9 mouse cellular contexts compared by ENCODE assay signal in the genomic region with DNA sequence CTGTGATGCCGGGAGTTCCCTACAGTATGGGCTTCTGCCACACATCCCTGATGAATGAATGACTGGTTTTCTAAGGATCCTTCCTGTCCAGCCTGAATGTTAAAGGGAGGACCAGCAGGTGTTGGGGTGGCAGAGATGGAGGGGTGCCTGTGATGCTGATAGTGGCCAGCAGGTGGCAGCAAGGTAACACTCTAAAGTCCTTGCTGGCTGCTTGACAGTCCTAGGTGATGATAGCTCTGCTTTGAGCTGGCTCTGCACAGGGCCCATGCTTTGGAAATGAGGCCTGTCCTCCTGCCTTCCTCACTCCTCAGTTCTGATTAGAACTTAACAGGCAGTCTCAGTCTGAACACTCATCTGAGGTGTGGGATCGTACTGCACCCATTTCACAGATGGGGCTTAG. TPM values are rescaled to one million over a fixed set of nuclear protein-coding genes. Genes with fewer than 3 reads are reported as not detected.
DNase-seq lines count a peak whose midpoint lies in the region; ATAC-seq and TF ChIP-seq lines count a peak whose summit lies in the region.
"Had no signal": no experiment of that assay in that cellular context is flagged by ENCODE, and none has a peak within 500 bp of the region (broad histone marks: within the 10 kb centered on the region; RNA-seq: fewer than 3 reads in every experiment).

No protein-coding gene starts in this region.

- POLR2A ChIA-PET in Patski (lab: Charles Lee) = no interaction called here

- CTCF ChIA-PET in Patski (lab: Charles Lee) = interaction anchor here (0.9 to 2.4 kb wide), 4 partner anchors 200 to 290 kb away, joined by 3 to 8 read pairs (median 6); no protein-coding TSS in a partner anchor

- H3K9me3 ChIP-seq in forebrain, embryonic 16.5 days (ENCODE audit: control insufficient read depth, low read length) = no peaks in the 10 kb centered on the region
- H3K9me3 ChIP-seq in hindbrain, embryonic 11.5 days (ENCODE audit: control insufficient read depth, low read length) = no peaks in the 10 kb centered on the region
- H3K9me3 ChIP-seq: limb, embryonic 15.5 days had no signal

- peaks cover 30% of the 10 kb centered on the region for H3K27me3 ChIP-seq in Patski
- peaks cover 5% of the 10 kb centered on the region; the same call in 1 of the 2 replicates for H3K27me3 ChIP-seq in forebrain, embryonic 16.5 days (replicated peaks; ENCODE audit: control insufficient read depth, insufficient read depth, low read length)
- peaks cover 27% of the 10 kb centered on the region for H3K27me3 ChIP-seq in hindbrain, embryonic 11.5 days (ENCODE audit: control insufficient read depth, insufficient read depth, low read length)

- in situ Hi-C loops in Patski (cut with MboI; ENCODE audit: low pct_unique_long_range_greater_than_20kb) = loop anchor here (5.0 to 25.0 kb wide), 3 partner anchors 197 to 387 kb away; a partner anchor contains a TSS

- H3K4me3 ChIP-seq in forebrain, embryonic 16.5 days (replicated peaks; ENCODE audit: low read length) = no peak overlapping the region
- no peak overlapping the region for H3K4me3 ChIP-seq in hindbrain, embryonic 11.5 days (ENCODE audit: low read depth, low read length)
- H3K4me3 ChIP-seq: limb, embryonic 15.5 days had no signal

- no peaks in the 10 kb centered on the region for H3K36me3 ChIP-seq in forebrain, embryonic 16.5 days (ENCODE audit: control insufficient read depth, insufficient read depth)
- no peaks in the 10 kb centered on the region for H3K36me3 ChIP-seq in hindbrain, embryonic 11.5 days (ENCODE audit: control insufficient read depth, insufficient read depth, low read length)
- H3K36me3 ChIP-seq: limb, embryonic 15.5 days had no signal

- H3K9ac ChIP-seq in forebrain, embryonic 16.5 days (replicated peaks; ENCODE audit: low read depth, low read length) = no peak overlapping the region
- no peak overlapping the region for H3K9ac ChIP-seq in hindbrain, embryonic 11.5 days (ENCODE audit: low read depth, low read length)
- H3K9ac ChIP-seq: limb, embryonic 15.5 days had no signal

- TF ChIP-seq CTCF in Patski (IDR thresholded peaks at IDR 0.05) = peak; percentile 88

- peaks cover 65% of the 10 kb centered on the region for H3K4me1 ChIP-seq in forebrain, embryonic 16.5 days (replicated peaks; ENCODE audit: control insufficient read depth, insufficient read depth, low read length)
- H3K4me1 ChIP-seq in hindbrain, embryonic 11.5 days (replicated peaks; ENCODE audit: control insufficient read depth, insufficient read depth, low read length) = peaks cover 11% of the 10 kb centered on the region
- H3K4me1 ChIP-seq: limb, embryonic 15.5 days had no signal

- no peak overlapping the region for H3K27ac ChIP-seq in forebrain, embryonic 16.5 days (ENCODE audit: low read length)
- no peak overlapping the region for H3K27ac ChIP-seq in hindbrain, embryonic 11.5 days (ENCODE audit: low read depth, low read length)
- H3K27ac ChIP-seq: limb, embryonic 15.5 days had no signal

- no peak for DNase-seq in Patski (ENCODE audit: low read depth, low spot score)
- DNase-seq in cerebellum, adult 11-12 months = peak; percentile 89
- peak; percentile 91 for DNase-seq in hindbrain, embryonic 11.5 days (ENCODE audit: low spot score)
- DNase-seq in layer of hippocampus, adult 9-10 months (ENCODE audit: low spot score) = peak; percentile 87
- peak; percentile 64 for DNase-seq in lung, postnatal 25 days (ENCODE audit: low spot score)
- DNase-seq in right cerebral cortex, adult 2 months (ENCODE audit: low spot score in 2 of 2) = peak; percentile 92
- peak; percentile 64 to 74 for DNase-seq in urinary bladder, adult 18-20 months (ENCODE audit: low spot score in 2 of 2)

- WGBS in forebrain, embryonic 16.5 days = 37% methylated on average over 2 of the region's 2 CpGs
- WGBS in hindbrain, embryonic 11.5 days = 49% methylated on average over 2 of the region's 2 CpGs

- ATAC-seq in Patski = no peak
- peak; percentile 49; the same call in 1 of the 2 replicates for ATAC-seq in forebrain, embryonic 16.5 days
- ATAC-seq in hindbrain, embryonic 11.5 days (ENCODE audit: low FRiP score) = peak; percentile 31; the same call in 1 of the 2 replicates

- no peak overlapping the region for H3K4me2 ChIP-seq in forebrain, embryonic 16.5 days (ENCODE audit: low read length)
- no peak overlapping the region for H3K4me2 ChIP-seq in hindbrain, embryonic 11.5 days (replicated peaks; ENCODE audit: low read depth, low read length)
- H3K4me2 ChIP-seq: limb, embryonic 15.5 days had no signal

RNA-seq across cellular contexts. Expression of a gene that starts 15.6 kb away (rescaled TPM):
- polyA plus RNA-seq in Patski (2021) = not detected
- polyA plus RNA-seq in forebrain, embryonic 16.5 days (2015; fragmentation: Nextera tagmentation; extraction: Ambion mirVana) = not detected in 2 replicates
- not detected in 2 replicates for polyA plus RNA-seq in hindbrain, embryonic 11.5 days (2014; fragmentation: Nextera tagmentation; extraction: Ambion mirVana)
- polyA plus RNA-seq: limb, embryonic 15.5 days had no signal

RNA-seq across cellular contexts. Expression of a gene that starts 19.5 kb away (rescaled TPM):
- 0.39 TPM for polyA plus RNA-seq in Patski (2021)
- 5.0 and 6.2 TPM in 2 replicates for polyA plus RNA-seq in forebrain, embryonic 16.5 days (2015; fragmentation: Nextera tagmentation; extraction: Ambion mirVana)
- 4.6 and 4.9 TPM in 2 replicates for polyA plus RNA-seq in hindbrain, embryonic 11.5 days (2014; fragmentation: Nextera tagmentation; extraction: Ambion mirVana)

RNA-seq across cellular contexts. Expression of a gene that starts 40.3 kb away (rescaled TPM):
- polyA plus RNA-seq in Patski (2021) = 40.0 TPM
- 128 and 138 TPM in 2 replicates for polyA plus RNA-seq in forebrain, embryonic 16.5 days (2015; fragmentation: Nextera tagmentation; extraction: Ambion mirVana)
- polyA plus RNA-seq in hindbrain, embryonic 11.5 days (2014; fragmentation: Nextera tagmentation; extraction: Ambion mirVana) = 79.0 and 79.5 TPM in 2 replicates
